Mouse (Mus musculus): Measurements from ENCODE around the gene Tbccd1.
"Not testable (repeated sequence)": the region's sequence is repeated elsewhere in the genome, so short reads cannot be mapped to it uniquely, and the experiment has no call there.

The Tbccd1 gene

DNA sequence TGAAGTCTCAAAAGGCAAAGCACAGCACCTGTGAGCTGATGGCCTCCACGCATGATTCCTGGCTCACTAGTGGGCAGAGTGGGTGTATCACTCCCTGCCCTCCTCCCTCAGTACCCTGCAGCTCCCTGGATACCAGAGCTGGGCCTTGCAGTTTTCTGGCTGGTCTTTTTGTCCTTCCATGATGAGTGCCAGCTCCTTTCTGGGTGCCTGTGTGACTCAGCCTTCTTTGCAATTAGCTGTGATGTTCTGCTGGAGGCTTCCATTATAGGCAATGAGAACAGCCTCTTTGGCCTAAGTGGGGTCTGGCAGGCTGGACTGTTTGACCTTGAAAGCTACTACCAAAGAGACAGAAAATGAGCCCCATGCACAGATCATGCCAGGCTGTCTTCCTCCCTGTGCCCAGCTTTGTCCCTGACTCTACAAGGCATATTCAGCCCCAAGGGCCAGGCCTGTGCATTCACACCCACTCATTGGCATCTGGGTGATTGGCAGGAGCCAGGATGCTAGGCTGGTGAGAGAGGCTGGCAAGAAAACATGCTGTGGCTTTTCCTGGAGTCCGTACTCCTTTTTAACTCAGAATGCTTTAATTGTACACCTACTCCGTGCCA, 78.1 kb downstream of the Tbccd1 start:
- DNase-seq (ENCODE audit: low spot score), result no peak

DNA sequence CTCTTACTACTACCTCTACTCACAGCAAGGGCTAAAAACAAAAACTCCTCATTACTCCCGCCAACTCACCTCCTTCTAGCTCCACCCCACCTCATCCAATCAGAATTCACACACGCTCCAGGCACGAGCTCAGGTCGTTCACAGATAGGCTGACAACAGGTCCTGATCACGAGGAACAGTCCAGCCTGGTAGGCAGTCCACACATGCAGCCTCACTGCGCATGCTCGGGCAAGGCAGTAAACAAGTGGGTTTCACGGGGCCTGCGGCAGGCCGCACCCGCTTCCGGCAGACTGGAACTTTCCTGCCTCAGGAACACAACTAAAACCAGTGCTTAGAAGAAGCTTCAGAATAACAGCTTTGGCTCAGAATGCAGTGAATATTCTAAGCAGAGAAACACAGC, 79.2 kb downstream of the Tbccd1 start:
- DNase-seq (ENCODE audit: low spot score), result not testable (repeated sequence)

DNA sequence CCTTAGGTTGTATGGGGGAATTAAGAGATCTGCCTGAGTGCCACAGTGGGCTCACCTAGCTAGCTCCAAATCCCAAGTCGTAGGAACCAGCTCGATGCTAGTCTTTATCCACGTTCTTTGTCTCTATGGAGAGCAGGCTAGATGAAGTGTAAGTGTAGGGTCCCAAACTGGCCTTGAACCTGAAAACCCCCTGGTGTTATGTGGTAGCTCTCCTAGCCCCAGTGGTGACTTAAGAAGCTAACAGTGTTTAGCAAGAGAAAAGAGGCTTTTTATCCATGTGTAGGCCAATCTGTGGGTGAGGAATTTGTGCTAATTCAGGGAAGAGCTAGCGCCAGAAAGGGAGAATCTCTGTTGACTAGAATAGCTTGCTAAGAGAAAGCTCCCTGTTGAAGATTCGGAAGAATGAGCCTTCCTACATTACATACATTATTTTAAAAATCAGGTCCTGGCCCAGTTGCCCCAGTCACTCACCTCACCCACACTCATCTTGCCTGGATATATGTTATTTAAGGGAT, 81.9 kb downstream of the Tbccd1 start:
- DNase-seq (ENCODE audit: low spot score), result no peak

DNA sequence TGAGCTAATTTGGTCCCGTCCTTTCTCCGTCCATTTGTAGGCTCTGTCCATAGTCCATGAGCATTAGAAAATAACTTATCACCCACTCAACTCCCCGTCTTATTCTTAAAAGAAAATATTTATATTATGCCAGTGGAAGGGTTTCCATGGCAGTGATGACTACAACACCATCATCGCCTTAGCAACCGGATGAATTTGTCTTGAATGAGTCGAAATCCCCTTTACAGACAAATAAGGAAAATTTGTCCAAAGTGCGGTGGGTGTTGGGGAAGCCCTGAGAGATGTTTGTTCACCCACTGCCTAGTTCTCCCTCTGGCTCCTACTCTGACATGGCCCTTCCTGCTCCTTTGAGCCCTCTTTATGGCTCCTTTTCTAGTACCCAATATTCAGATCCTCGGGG, 88.8 kb downstream of the Tbccd1 start:
- no peak for DNase-seq (ENCODE audit: low spot score)

DNA sequence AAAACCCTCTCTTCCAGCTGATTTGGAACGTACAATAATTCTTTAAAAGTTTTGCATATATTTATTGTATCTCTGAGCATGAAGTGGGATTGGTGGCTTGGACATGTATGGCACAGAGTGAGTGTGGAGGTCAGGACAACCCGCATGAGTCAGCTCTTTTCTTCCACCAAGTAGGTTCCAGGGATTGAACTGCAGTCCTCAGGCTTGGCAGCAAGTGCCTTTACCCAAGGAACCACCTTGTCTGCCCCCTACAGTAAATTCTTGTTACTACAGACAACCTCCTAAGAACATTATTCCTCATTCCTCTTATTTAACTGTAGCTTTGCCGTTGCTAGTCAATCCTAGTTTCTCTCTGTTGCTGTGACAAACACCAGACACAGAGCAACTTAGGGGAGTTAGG, 90.1 kb downstream of the Tbccd1 start:
- no peak for DNase-seq (ENCODE audit: low spot score)

DNA sequence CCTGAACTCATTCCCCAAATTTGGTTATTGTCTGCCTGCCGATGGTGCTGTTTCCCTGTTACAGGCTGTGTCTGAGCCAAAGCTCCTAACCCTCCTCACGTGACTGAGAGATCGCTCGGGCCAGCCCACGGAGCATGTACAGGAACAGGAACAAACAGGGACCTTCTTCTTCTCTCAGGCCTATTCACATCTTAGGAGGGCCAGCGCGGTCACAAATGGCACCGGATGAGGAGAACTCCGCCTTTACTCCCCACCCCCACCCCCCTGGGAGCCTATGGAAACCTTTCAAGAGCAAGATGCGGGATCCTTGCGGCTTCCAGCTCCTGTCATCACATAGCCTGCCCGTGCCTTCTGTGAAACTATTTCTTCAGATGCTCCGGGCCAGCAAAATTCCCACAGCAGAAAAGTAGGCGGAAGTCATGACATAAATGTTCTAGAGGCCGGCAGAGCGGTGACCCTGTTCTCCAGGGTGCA, 90.7 kb downstream of the Tbccd1 start:
- no peak for DNase-seq (ENCODE audit: low spot score)

DNA sequence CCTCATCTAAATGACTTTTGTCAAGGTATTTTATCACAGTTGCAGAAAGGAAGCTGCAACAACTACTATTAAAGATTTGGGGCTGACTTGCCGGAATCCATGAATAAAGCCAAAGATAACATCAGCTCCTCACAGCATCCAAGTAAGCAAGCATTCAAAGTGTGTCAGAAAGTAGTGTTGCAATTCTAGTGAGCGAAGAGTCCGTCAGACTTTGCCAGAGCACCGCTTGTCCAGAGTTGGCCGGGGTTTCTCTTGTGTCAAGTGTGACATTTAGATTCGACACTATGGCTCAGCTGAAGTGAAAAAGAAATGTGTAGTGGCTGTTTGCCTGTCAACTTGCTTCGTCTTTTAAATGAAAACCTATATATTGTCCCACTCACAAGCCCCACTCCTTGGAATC, 91.9 kb downstream of the Tbccd1 start:
- DNase-seq (ENCODE audit: low spot score), result no peak

All from c-Kit-positive CD71-positive TER-119-positive erythroid progenitor cells, embryonic 14.5 days (primary cell).